Mouse (Mus musculus) thymus, postnatal 10 days (tissue): ENCODE measurements around the gene Fam221b.

ENCODE experiments used
- DNase-seq, 2 experiments: peaks; one replicate each; pipeline ENCODE4 v3.0.0; 2021; ENCODE audit warnings: low spot score in 2 of 2

Fam221b gene

GRCm38 (mm10) chr4:43657146-43657545, 11.8 kb downstream of the Fam221b start:
- no peak for DNase-seq

DNA sequence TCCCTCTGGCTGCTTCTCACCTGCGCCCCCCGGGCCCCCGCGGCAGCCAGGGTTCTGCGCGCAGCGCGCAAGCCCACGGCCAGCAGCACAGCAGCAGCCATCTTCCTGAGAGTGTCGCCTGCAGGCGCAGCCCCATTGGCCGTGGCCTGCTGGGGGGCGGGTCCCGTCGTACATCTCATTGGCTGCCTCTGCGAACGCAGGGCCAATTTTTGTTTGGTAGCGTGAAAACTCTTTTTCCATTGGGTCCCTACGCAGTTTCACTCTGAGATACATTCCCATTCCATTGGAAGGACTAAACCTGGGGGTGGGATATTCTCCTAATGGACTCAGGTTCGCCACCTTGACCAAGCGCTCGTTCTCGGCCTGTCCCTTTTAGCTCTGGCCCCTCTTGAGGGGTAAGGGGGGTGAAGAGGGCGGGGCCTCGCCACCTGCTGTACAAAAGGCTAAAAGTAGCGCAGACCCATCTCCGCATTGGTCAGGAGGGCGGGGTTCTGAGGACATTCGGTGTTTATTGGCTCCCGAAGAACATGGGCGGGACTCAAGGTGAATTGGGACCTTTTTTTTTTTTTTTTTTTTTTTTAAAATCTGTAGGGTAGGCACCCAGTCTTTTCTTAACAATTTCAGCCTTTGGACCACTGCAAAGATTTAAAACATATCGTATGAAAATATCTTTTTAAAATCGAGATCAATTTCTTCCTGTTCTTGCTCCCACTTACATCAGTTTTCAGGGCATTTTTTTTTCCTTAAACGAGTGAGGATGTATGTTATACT, 12.4 kb downstream of the Fam221b start, which contains the start of gene Hint2:
Gene Hint2 (minus strand): TSS at position 128 of the 771 bp plus-strand sequence.
- DNase-seq = peak; percentile 90 to 93

DNA sequence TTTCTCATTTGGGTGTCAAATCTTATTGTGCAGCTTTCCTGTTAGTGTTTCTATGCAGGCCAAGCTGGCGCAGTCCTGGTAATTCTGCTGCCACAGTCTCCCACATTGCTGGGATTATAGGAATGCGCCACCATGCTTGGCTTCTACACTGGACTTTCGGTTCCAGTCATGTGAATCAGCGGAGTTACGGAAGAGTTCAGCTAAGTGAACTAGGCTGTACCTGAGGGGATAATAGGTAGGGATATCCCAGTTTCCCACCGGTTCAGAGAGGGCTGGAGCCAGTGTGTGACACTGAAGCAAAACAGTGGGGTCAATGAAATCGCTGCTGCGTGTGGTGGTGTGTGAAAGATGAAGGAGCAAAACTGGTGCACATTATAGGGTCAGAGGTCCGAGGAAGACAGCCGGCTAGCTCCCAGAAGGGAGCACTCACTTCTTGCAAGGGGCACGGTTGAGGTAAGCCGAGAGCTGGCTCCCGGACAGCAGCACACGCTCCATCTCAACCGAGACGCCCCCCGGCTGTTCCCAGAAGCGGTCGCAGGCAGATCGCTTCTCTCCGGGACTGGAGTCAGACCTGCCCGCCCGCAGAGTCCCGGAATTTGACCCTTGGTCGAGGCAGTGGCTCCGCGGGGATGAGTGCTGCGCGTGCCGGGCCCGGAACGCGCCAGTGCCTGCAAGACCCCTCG, 13.1 kb downstream of the Fam221b start:
- DNase-seq = no peak

DNA sequence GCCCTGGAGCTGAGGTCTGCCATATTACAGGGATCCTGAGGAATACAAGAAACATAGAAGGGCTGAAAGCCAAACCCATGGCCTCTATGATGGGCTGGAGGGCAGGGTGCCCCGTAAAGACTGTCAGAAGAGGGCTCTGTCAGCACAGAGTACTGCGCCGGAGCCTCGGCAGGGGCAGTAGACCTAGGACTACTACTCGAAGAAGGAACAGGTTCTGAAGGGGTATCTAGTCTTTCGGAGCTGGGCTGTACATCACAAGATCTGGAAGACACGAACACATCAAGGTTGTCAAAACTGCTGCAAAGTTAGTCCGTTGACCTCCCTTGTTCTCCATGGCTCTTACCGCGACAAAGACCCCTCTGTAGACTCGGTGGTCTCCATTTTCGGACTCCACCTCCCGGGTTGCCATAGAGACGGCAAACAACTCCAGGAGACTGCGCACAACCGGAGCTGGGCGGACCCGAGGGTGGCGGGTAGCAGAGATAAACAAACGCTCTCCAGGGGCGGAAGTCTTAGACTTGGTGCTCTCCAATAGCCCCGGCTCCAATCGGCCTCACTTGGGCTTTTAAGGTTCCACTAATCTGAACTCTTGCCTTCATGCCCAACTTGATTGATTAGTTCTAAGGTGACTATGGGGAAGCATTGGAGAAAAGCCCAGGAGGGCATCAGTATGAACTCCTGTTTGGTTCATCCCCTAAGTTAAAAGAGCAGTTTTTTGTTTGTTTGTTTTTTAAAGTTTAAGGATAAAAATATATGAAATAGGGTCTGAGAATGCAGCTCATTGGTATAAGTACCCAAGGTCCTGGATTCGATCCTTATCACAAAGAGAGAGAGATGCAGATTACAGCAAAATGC, 15.6 kb downstream of the Fam221b start, which contains the start of gene Spag8:
Gene Spag8 (minus strand): TSS at position 434 of the 855 bp plus-strand sequence.
- DNase-seq = peak in 1 of 2 experiments; percentile 26

- DNase-seq = no peak
These were observed 16.2 kb downstream of the Fam221b start for GRCm38 (mm10) chr4:43652726-43653125.

GRCm38 (mm10) chr4:43649783-43650182, 19.2 kb downstream of the Fam221b start:
- no peak for DNase-seq

GRCm38 (mm10) chr4:43640491-43640890, 28.5 kb downstream of the Fam221b start:
- no peak for DNase-seq

- no peak for DNase-seq
These were observed 28.9 kb downstream of the Fam221b start for GRCm38 (mm10) chr4:43640076-43640475.

- no peak for DNase-seq
These were observed 32.2 kb downstream of the Fam221b start for GRCm38 (mm10) chr4:43636751-43637150.

DNA sequence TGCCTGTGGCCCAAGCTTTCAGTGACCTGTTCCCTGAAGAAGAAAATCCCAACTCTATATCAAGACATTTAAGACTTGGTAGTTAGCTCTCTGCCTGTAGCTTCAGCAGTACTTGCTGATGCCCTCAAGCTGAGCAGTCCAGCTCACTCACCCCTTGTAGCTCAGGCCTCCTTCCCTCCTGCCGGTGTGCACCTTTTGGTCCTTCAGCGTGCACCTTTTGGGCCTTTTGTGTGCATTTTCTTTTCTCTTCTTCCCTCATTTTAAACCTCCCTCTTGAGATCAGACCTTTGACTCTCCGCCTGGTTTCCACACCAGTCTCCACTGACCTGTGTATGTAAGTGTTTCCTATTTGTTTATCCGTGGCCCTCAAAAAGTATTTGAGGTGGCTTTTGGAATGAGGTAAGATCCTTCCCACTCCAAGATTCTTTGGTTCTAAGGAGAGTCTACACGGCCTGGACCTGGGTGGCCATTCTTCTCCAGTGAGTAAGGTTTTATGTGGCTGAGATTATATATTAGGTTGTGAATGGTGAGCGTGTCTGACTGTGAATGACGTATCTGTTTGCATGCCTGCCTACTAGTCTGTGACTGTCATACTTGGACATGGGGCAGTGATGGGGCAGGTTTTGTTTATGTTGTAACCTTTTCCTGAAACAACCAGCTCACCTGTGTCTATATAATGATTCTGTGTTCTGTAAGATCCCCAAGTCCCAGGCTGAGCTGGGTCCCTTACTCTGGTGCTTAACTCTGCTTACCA, 34.1 kb downstream of the Fam221b start:
- DNase-seq = no peak

DNA sequence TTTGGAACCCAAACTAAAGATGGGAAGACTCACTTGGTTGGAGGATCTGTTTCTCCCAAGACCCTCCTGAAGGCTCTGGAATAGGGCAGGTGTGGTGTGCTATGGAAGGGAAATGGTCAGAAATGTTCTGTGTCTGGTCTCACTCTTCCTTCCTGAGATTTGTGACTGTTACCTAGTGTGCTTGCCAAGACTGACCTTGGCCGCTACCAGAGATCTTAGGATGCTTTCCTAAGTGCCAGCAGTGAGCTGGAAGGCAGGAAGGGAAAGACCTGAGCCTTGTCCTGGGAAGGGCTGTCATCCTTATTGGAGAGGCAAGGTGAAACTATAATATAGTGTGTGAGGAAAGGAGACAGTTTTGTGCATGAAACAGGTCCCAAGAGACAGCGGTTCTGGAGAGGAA, 35.2 kb downstream of the Fam221b start:
- DNase-seq = no peak

DNA sequence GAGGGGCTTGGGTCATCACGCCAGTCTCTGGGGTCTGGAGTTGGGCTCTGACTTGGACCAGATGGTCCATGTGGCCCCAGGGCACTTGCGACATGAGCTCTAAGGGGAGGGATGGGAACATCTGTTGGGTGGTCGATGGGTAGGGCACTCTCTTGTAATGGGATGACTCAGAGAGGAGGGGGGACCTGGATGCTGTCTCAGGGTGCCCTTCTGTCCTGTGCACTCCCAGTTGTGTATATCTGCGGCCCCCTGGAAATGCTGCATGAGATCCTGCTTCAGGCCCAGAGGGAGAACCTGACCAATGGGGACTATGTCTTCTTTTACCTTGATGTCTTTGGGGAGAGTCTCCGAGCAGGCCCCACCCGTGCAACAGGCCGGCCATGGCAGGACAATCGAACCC, 35.6 kb downstream of the Fam221b start:
- no peak for DNase-seq

GRCm38 (mm10) chr4:43631956-43632920, 36.7 kb downstream of the Fam221b start:
- no peak for DNase-seq

- DNase-seq = no peak
These were observed 37.6 kb downstream of the Fam221b start, which contains the start of gene Npr2 for GRCm38 (mm10) chr4:43631046-43631955. Gene Npr2 (plus strand): TSS chr4:43631935.

DNA sequence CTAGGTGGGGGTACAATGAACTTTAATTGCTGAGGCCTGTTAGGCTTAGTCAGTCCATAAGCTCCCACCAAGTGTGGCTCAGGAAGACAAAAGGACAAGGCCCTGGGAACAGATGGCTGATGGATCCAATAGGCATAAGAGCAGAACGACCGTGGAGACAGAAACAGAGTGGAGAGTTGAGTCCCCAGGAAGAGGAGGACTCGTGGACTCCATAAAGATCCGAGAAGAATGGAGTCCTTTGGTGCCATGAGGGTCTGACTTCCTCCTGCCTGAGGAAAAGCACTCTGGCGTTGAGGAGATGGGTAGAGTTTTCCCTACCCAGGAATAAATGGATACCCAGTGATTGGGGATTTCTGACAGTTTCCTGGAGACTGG, 38.3 kb downstream of the Fam221b start:
- DNase-seq = no peak

GRCm38 (mm10) chr4:43630030-43630581, 38.8 kb downstream of the Fam221b start:
- peak; percentile 36 to 73 for DNase-seq

DNA sequence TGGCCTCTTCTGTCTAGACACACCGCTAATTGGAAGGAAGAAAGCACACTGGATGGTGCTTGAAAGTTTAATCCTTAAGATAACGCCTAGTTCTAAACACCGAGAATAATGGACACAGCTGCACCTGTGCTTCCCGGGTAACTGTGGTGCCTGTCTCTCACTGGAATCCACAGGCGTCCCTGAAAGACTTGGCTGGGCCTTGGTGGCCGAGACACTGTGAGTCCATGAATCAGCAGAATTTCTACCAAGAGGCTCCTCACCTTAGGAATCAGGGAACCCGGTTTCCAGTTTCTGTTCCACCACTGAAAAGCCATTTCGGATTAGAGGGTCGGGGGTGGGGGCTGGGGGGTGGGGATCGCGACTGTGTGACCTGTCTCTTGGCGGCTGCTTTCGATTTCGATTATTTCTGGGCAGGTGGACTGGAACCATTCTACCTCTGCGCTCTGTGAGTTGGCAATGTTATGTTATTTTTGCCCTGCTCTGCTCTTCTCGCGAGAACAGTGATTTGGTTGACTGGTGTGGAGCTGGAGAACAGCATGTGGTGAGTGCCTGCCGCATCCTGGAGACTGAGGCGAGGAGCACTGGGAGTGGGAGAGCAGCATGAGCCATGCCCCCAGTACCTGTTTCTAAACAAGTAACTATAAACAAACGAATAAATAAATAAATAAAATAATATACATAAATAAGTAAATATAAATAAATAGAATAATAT, 39.7 kb downstream of the Fam221b start:
- DNase-seq = no peak

- no peak for DNase-seq
These were observed 48.7 kb downstream of the Fam221b start for GRCm38 (mm10) chr4:43620146-43620778.
